Mouse (Mus musculus) lung, embryonic 15.5 days (tissue): ENCODE results near the gene Tcl1b4. TPM values are rescaled to one million over a fixed set of nuclear protein-coding genes. Genes with fewer than 3 reads are reported as not detected.
"Not testable (repeated sequence)": the region's sequence is repeated elsewhere in the genome, so short reads cannot be mapped to it uniquely, and the experiment has no call there.

Experiments used
- ATAC-seq: fragments of 200-750 bp; cut with Nextera tagmentation; 2 replicates; pipeline ENCODE4 v1.8.0; 2017; ENCODE audit warnings: moderate number of reproducible peaks, borderline replicate concordance; ENCODE audit not compliant: low FRiP score, low TSS enrichment; ENCODE audit errors: extremely low read depth
- H3K27ac ChIP-seq: fragments of 300-500 bp; sonication (generic); 2 replicates; pipeline ENCODE4 v1.5.1; 2015; ENCODE audit warnings: moderate library complexity, mild to moderate bottlenecking, inconsistent platforms
- H3K27me3 ChIP-seq: fragments of 300-500 bp; sonication (generic); 2 replicates; pipeline ENCODE4 v1.6.1; 2015; ENCODE audit warnings: inconsistent platforms
- H3K36me3 ChIP-seq: fragments of 300-500 bp; sonication (generic); 2 replicates; pipeline ENCODE4 v1.6.1; 2015; ENCODE audit warnings: inconsistent platforms
- H3K4me1 ChIP-seq: fragments of 300-500 bp; sonication (generic); 2 replicates; pipeline ENCODE4 v1.6.1; 2015; ENCODE audit warnings: inconsistent platforms
- H3K4me2 ChIP-seq: fragments of 300-500 bp; sonication (generic); 2 replicates; pipeline ENCODE4 v1.6.1; 2015; ENCODE audit warnings: inconsistent platforms, mild to moderate bottlenecking, moderate library complexity
- H3K4me3 ChIP-seq: fragments of 300-500 bp; sonication (generic); 2 replicates; pipeline ENCODE4 v1.5.1; 2015; ENCODE audit warnings: mild to moderate bottlenecking, inconsistent platforms
- H3K9ac ChIP-seq: fragments of 300-500 bp; sonication (generic); 2 replicates; pipeline ENCODE4 v1.6.1; 2015; ENCODE audit warnings: inconsistent platforms
- H3K9me3 ChIP-seq: fragments of 300-500 bp; sonication (generic); 2 replicates; pipeline ENCODE4 v1.6.1; 2016; ENCODE audit warnings: inconsistent platforms
- WGBS: fragments of 180-500 bp; shearing (Covaris S2); methylation state at CpG from one replicate; pipeline ENCODE4 v1.1.7; 2015; 5-methylcytosine and 5-hydroxymethylcytosine counted together
- polyA plus RNA-seq: library from polyadenylated mRNA; unstranded; fragments of >200 nt; fragmentation: Nextera tagmentation; extraction: Ambion mirVana; gene quantifications from 2 replicates; pipeline ENCODE4 v1.2.1, GENCODE M21; 2015

The Tcl1b4 gene
- polyA plus RNA-seq, result not detected in 2 replicates

- H3K4me2 ChIP-seq, H3K9ac ChIP-seq, H3K9me3 ChIP-seq, H3K27ac ChIP-seq, H3K4me1 ChIP-seq, H3K36me3 ChIP-seq, H3K27me3 ChIP-seq, H3K4me3 ChIP-seq, ATAC-seq: not testable (repeated sequence)
- WGBS, result 60% methylated on average over 1 of the region's 1 CpGs
Observed at GRCm38 (mm10) chr12:105201657-105202056, at the start of gene Tcl1b4. Gene Tcl1b4 (plus strand): TSS chr12:105201957.

GRCm38 (mm10) chr12:105155286-105155685 is 46.5 kb upstream of the Tcl1b4 start:
- H3K4me1 ChIP-seq, H3K36me3 ChIP-seq, H3K9me3 ChIP-seq, H3K4me3 ChIP-seq, H3K27ac ChIP-seq, H3K4me2 ChIP-seq, ATAC-seq, H3K27me3 ChIP-seq, H3K9ac ChIP-seq: not testable (repeated sequence)
- WGBS, result 69% methylated on average over 4 of the region's 4 CpGs

- ATAC-seq, result no peak
Observed at GRCm38 (mm10) chr12:105158842-105159241, 42.9 kb upstream of the Tcl1b4 start.

GRCm38 (mm10) chr12:105159390-105159789 is 42.4 kb upstream of the Tcl1b4 start, which contains the start of gene Tcl1b1:
Gene Tcl1b1 (plus strand): TSS chr12:105159690.
- Histone ChIP-seq H3K27ac (no peak within 1 kb of the TSS), H3K4me2 (no peak within 1 kb of the TSS), H3K4me1 (no peaks in the 10 kb centered on the region), H3K9ac (no peak within 1 kb of the TSS), H3K36me3 (no peaks in the 10 kb centered on the region), H3K4me3 (no peak within 1 kb of the TSS), H3K9me3 (no peaks in the 10 kb centered on the region), H3K27me3 (no peaks in the 10 kb centered on the region)
- WGBS, result 69% methylated on average over 4 of the region's 4 CpGs
- ATAC-seq, result no peak

More at GRCm38 (mm10) chr12:105158842-105159241, 42.9 kb upstream of the Tcl1b4 start:
- 78% methylated on average over 6 of the region's 6 CpGs for WGBS
- H3K9me3 ChIP-seq, result no peaks in the 10 kb centered on the region
- H3K9ac ChIP-seq, result no peak overlapping the region
- H3K4me3 ChIP-seq, result no peak overlapping the region
- H3K4me2 ChIP-seq, result no peak overlapping the region
- no peaks in the 10 kb centered on the region for H3K4me1 ChIP-seq
- H3K27me3 ChIP-seq, result no peaks in the 10 kb centered on the region
- no peaks in the 10 kb centered on the region for H3K36me3 ChIP-seq
- H3K27ac ChIP-seq, result no peak overlapping the region

- WGBS, result 63% methylated on average over 3 of the region's 3 CpGs
Observed at GRCm38 (mm10) chr12:105166734-105167133, 35.0 kb upstream of the Tcl1b4 start.

GRCm38 (mm10) chr12:105173366-105173765 is 28.4 kb upstream of the Tcl1b4 start:
- ATAC-seq, result peak; percentile 85
- no peak overlapping the region for H3K9ac ChIP-seq
- H3K27me3 ChIP-seq, result no peaks in the 10 kb centered on the region
- no peaks in the 10 kb centered on the region for H3K9me3 ChIP-seq
- no peaks in the 10 kb centered on the region for H3K4me1 ChIP-seq
- no peak overlapping the region for H3K4me2 ChIP-seq
- no peak overlapping the region for H3K4me3 ChIP-seq
- 77% methylated on average over 2 of the region's 2 CpGs for WGBS
- no peaks in the 10 kb centered on the region for H3K36me3 ChIP-seq
- H3K27ac ChIP-seq, result no peak overlapping the region

More at GRCm38 (mm10) chr12:105166734-105167133, 35.0 kb upstream of the Tcl1b4 start:
- Histone ChIP-seq H3K9me3 (no peaks in the 10 kb centered on the region), H3K4me2 (no peak overlapping the region), H3K27me3 (no peaks in the 10 kb centered on the region), H3K4me3 (no peak overlapping the region), H3K4me1 (no peaks in the 10 kb centered on the region), H3K36me3 (no peaks in the 10 kb centered on the region), H3K9ac (no peak overlapping the region), H3K27ac (no peak overlapping the region)
- ATAC-seq, result no peak

- WGBS, result 25% methylated on average over 2 of the region's 2 CpGs
- H3K27me3 ChIP-seq, H3K27ac ChIP-seq, H3K9ac ChIP-seq, H3K4me2 ChIP-seq, H3K9me3 ChIP-seq, H3K4me3 ChIP-seq, ATAC-seq, H3K4me1 ChIP-seq, H3K36me3 ChIP-seq: not testable (repeated sequence)
Observed at GRCm38 (mm10) chr12:105174318-105174717, 27.4 kb upstream of the Tcl1b4 start.

GRCm38 (mm10) chr12:105176044-105176443 is 25.7 kb upstream of the Tcl1b4 start, which contains the start of gene Tcl1b5:
Gene Tcl1b5 (plus strand): TSS chr12:105176344.
- ATAC-seq, result not testable (repeated sequence)

GRCm38 (mm10) chr12:105181040-105181644 is 20.6 kb upstream of the Tcl1b4 start:
- H3K27ac ChIP-seq, H3K4me1 ChIP-seq, ATAC-seq, H3K36me3 ChIP-seq, H3K9me3 ChIP-seq, H3K4me2 ChIP-seq, H3K9ac ChIP-seq, H3K4me3 ChIP-seq, H3K27me3 ChIP-seq: not testable (repeated sequence)
- WGBS, result 54% methylated on average over 4 of the region's 4 CpGs

More at GRCm38 (mm10) chr12:105176044-105176443, 25.7 kb upstream of the Tcl1b4 start, which contains the start of gene Tcl1b5:
- H3K36me3 ChIP-seq, H3K9me3 ChIP-seq, H3K27me3 ChIP-seq, H3K4me1 ChIP-seq, H3K9ac ChIP-seq, H3K4me3 ChIP-seq, H3K4me2 ChIP-seq, H3K27ac ChIP-seq: not testable (repeated sequence)
- WGBS, result 62% methylated on average over 3 of the region's 3 CpGs

GRCm38 (mm10) chr12:105188980-105189379 is 12.8 kb upstream of the Tcl1b4 start:
- not testable (repeated sequence) for H3K36me3 ChIP-seq, H3K4me3 ChIP-seq, H3K9me3 ChIP-seq, H3K4me2 ChIP-seq, H3K27me3 ChIP-seq, H3K9ac ChIP-seq, H3K27ac ChIP-seq, H3K4me1 ChIP-seq
- peak; percentile 23; the same call in 1 of the 2 replicates for ATAC-seq
- WGBS, result 45% methylated on average over 2 of the region's 2 CpGs

GRCm38 (mm10) chr12:105190743-105191142 is 11.0 kb upstream of the Tcl1b4 start, which contains the start of gene Tcl1b3:
Gene Tcl1b3 (plus strand): TSS chr12:105191043.
- not testable (repeated sequence) for ATAC-seq, H3K36me3 ChIP-seq, H3K27me3 ChIP-seq, H3K4me3 ChIP-seq, H3K9ac ChIP-seq, H3K4me1 ChIP-seq, H3K4me2 ChIP-seq, H3K9me3 ChIP-seq, H3K27ac ChIP-seq
- 87% methylated on average over 6 of the region's 6 CpGs for WGBS

GRCm38 (mm10) chr12:105199684-105200497 is 1.9 kb upstream of the Tcl1b4 start:
- H3K4me1 ChIP-seq, H3K4me2 ChIP-seq, H3K27me3 ChIP-seq, ATAC-seq, H3K27ac ChIP-seq, H3K4me3 ChIP-seq, H3K9me3 ChIP-seq, H3K36me3 ChIP-seq, H3K9ac ChIP-seq: not testable (repeated sequence)
- WGBS, result 63% methylated on average over 7 of the region's 7 CpGs
